Mouse (Mus musculus) megakaryocyte-erythroid progenitor cell, adult 5 weeks (primary cell): ENCODE measurements around the gene Rnaseh2c. TPM values are rescaled to one million over a fixed set of nuclear protein-coding genes. Genes with fewer than 3 reads are reported as not detected.

Experiments used
- polyA plus RNA-seq: library from polyadenylated mRNA; stranded (reverse); fragments of >175 nt; gene quantifications from 2 replicates; pipeline ENCODE4 v1.2.3, GENCODE M21; 2012

Gene Rnaseh2c
- 428 and 481 TPM in 2 replicates for polyA plus RNA-seq

DNA sequence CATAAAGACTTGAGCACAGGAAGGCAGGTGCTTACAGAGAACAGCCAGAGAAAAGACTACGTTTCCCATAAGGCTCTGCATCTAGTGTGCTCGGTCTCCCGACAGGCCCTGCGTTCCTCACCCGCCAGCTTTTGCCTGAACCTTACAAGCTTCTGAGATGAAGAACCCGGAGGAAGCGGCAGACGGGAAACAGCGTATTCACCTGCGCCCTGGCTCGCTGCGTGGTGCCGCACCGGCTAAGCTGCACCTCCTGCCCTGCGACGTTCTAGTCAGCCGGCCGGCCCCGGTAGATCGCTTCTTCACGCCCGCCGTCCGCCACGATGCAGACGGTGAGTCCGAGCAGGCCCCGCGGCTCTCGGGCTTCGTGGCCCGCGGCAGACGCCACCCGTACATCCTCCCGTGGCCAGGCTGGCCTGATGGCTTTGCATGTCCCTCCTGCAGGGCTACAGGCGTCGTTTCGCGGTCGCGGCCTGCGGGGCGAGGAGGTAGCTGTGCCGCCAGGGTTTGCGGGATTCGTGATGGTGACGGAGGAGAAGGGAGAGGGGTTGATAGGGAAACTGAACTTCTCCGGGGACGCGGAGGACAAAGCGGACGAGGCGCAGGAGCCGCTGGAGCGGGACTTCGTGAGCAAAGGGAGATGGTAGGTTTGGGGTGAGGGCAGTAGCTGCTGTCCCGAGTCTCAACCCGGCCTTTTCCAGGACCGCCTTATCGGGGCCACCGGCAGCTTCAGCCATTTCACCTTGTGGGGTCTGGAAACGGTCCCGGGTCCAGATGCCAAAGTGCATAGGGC, at the start of gene Rnaseh2c:
Rnaseh2c (plus strand) TSS at position 122 of the 790 bp plus-strand sequence.

DNA sequence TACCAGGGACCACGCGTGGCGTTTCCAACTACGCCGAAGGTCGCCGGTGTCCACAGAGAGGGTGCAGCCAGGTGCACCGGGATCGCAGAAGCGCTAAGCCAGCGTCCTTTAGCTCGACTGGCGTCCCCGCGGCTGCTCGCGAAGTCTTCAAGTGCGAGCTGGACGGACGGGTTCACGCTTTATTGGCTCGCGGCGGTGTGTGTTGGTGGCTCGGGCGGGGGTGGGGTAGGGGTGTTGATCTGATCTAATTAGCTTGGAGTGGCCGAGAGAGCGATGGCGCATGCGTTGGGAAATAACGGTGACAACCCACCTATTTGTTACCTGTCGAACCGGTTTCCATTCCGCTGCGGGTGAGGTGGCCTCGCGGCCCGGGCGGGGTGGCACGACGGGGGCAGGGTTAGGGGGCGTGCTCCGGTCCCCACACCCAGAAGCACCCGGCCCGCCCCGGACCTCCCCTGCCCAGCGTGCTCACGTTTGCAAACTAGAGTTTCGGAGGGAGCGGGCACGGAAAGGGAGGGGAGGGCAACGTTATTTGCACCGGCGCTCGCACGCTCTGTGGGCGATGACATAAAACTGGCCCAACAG, 41.1 kb upstream of the Rnaseh2c start, which contains the start of gene Ovol1:
Ovol1 (minus strand) TSS at position 190 of the 585 bp plus-strand sequence.

DNA sequence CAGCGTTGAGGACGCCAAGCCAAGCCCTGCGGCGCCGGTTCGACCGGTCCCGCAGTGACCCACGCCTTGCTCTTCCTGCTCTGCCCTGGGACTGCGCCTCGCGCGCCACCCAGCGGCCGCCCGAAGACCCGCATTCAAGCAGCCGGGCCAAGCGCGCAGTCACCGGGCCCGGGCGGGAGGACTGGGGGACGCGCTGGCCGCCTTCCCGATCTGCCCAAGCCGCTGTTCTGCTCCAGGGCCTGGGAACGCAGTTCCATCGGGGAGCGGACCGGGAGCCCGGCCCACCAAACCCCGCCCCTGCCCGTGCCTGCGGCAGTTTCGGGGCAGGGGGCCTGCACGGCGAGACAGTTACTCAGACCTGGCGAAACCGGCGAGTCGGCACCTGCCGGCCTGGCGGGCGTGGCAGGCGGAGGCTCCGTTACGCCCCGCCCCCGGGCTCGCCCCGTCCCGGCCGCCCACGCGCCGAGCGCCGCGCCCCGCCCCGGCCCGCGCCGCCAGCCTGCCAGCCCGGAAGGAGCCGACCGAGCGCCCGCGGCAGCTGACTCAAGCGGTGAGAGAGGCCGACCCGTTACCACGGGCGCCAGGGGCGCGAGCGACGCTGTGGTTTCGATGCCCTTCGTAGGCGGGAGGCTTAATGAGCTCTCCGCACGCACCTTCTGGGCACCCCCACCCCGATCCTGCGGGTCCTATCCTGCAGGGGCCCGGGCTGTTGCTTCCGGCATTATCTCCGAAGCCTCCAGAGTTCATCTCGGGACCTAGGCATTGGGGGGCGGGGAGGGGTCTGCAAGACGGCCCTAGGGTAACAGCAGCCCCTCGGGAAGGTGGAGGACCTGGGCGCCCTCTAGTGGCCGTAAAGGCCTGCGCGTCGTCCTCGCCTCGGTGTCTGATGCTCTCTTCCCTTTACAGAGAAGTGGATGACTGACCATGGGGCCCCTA, 33.9 kb upstream of the Rnaseh2c start, which contains the start of gene Ap5b1:
Ap5b1 (plus strand) TSS at position 492 of the 936 bp plus-strand sequence.

DNA sequence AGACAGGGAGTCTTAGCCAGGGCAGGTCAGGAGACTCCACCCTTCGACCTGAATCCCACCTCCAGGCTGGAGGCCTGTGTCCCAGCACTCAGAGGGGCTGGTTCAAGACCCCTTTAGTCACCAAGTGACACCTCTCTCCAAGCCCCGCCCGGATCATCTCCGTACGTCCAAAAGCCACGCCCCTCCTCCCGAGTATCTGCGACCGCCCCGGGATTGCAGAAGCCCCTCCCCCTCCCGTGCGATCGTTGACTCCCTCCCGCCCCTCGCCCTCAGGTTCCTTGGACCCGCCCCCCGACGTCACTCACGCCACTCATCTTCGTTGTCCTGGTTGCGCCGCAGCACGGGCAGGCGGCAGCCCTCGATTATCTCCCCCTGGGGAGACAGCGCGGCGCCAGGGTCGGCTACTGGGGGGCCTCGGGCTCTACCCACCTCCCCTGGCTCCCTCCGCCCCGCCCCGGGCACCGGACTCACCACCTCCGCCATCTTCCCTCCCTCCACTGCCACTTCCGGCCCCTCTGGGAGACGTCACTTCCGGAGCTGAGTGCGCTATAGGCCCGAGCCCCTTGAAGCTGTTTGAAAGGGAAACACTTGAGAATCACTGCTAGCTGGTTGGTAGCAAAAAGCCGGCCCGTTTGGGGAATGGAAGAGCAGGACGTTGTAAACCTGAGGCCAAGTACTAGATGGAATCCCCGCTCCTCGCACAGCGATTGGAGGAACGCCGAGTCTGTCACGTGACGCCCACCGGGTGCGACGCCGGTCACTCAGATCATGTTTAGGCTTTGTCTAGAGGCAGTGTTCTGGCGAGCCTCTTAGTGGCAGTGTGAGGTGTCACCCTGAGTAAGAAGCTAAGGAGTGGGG, 8.1 kb downstream of the Rnaseh2c start, which contains the start of gene Kat5:
Kat5 (minus strand) TSS at position 691 of the 858 bp plus-strand sequence.

DNA sequence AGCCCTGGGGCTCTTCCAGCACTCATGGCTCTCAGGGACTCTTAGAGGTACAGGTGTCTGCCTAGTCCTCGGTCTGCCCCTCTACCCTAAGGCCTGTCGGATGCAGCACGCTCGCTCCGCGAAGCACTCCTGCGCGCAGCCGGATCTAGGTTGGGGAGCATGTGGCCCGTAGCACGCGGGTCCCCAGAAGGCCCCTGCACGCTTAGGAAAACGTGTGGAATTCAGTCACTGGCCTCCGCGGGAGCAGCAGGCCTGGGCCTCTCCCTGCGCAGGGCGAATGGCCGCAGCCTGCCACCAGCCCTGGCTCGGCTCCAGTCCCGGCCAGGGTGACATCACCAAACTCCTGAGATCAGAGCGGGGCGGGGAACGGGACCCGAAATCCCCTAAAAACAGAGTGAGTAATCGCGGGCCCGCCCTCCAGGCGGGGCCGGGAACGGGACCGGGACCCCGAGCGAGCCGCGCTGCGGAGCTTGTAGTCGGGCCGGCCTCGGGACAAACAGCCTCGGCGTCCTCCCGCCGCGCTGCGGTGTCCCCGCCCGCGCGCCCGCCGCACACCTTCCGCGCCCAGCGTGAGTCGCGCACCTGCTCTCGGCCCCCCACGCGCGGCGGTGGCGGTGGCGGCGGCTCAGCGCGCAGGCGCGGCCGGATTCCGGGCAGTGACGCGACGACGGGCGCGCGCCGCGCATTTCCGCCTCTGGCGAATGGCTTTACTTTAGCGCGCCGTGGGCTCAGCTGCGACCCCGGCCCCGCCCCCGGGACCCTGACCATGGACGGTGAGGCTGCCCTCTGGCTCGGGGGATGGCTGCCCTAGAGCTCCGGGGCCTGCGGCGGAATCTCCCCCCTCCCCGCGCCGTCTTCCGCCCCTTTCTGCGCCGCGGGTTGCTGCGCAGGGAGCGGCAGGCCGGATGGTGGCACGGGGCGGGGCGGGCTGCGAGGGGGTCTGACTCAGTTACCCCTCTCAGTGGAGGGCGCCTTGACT, 35.7 kb downstream of the Rnaseh2c start, which contains the start of gene Rela:
Rela (plus strand) TSS at position 415 of the 979 bp plus-strand sequence.

Other genes with a start within 250 kb of the Rnaseh2c start
- 80.0 and 86.0 TPM in 2 replicates for gene Eif1ad, start 235.1 kb upstream of the Rnaseh2c start, polyA plus RNA-seq
- gene Banf1, start 234.7 kb upstream of the Rnaseh2c start, polyA plus RNA-seq: 239 and 280 TPM in 2 replicates
- 170 and 280 TPM in 2 replicates for gene Sart1, start 213.2 kb upstream of the Rnaseh2c start, polyA plus RNA-seq
- gene Tsga10ip, start 199.3 kb upstream of the Rnaseh2c start, polyA plus RNA-seq: 0.61 and 1.2 TPM in 2 replicates
- 476 and 605 TPM in 2 replicates for gene Drap1, start 176.9 kb upstream of the Rnaseh2c start, polyA plus RNA-seq
- 69.9 and 80.4 TPM in 2 replicates for gene AI837181, start 176.7 kb upstream of the Rnaseh2c start, polyA plus RNA-seq
- 24.1 and 26.4 TPM in 2 replicates for gene Fosl1, start 154.3 kb upstream of the Rnaseh2c start, polyA plus RNA-seq
- 11.6 and 13.9 TPM in 2 replicates for gene Ccdc85b, start 144.0 kb upstream of the Rnaseh2c start, polyA plus RNA-seq
- 133 and 139 TPM in 2 replicates for gene Fibp, start 141.3 kb upstream of the Rnaseh2c start, polyA plus RNA-seq
- 0.66 and 0.91 TPM in 2 replicates for gene Ctsw, start 133.4 kb upstream of the Rnaseh2c start, polyA plus RNA-seq
- gene Efemp2, start 127.9 kb upstream of the Rnaseh2c start, polyA plus RNA-seq: 0.29 and 0.65 TPM in 2 replicates
- 35.9 and 39.4 TPM in 2 replicates for gene Mus81, start 113.5 kb upstream of the Rnaseh2c start, polyA plus RNA-seq
- gene Cfl1, start 111.4 kb upstream of the Rnaseh2c start, polyA plus RNA-seq: 937 and 1,300 TPM in 2 replicates
- 0.09 and 0.13 TPM in 2 replicates for gene 1700020D05Rik, start 98.1 kb upstream of the Rnaseh2c start, polyA plus RNA-seq
- gene Snx32, start 91.3 kb upstream of the Rnaseh2c start, polyA plus RNA-seq: 1.4 and 1.8 TPM in 2 replicates
- gene Ovol1, start 41.2 kb upstream of the Rnaseh2c start, polyA plus RNA-seq: 0.15 and 0.43 TPM in 2 replicates
- gene Ap5b1, start 33.8 kb upstream of the Rnaseh2c start, polyA plus RNA-seq: 13.8 and 24.3 TPM in 2 replicates
- 72.7 and 88.5 TPM in 2 replicates for gene Kat5, start 8.4 kb downstream of the Rnaseh2c start, polyA plus RNA-seq
- 186 and 217 TPM in 2 replicates for gene Rela, start 35.6 kb downstream of the Rnaseh2c start, polyA plus RNA-seq
- gene Sipa1, start 61.8 kb downstream of the Rnaseh2c start, polyA plus RNA-seq: 234 and 255 TPM in 2 replicates
- gene Map3k11, start 86.9 kb downstream of the Rnaseh2c start, polyA plus RNA-seq: 229 and 246 TPM in 2 replicates
- gene Pcnx3, start 87.0 kb downstream of the Rnaseh2c start, polyA plus RNA-seq: 233 and 270 TPM in 2 replicates
- 0.37 and 0.54 TPM in 2 replicates for gene Kcnk7, start 102.5 kb downstream of the Rnaseh2c start, polyA plus RNA-seq
- 87.7 and 93.6 TPM in 2 replicates for gene Ehbp1l1, start 124.4 kb downstream of the Rnaseh2c start, polyA plus RNA-seq
- 138 and 143 TPM in 2 replicates for gene Fam89b, start 127.8 kb downstream of the Rnaseh2c start, polyA plus RNA-seq
- gene Ltbp3, start 139.0 kb downstream of the Rnaseh2c start, polyA plus RNA-seq: 47.2 and 67.1 TPM in 2 replicates
- gene Scyl1, start 169.5 kb downstream of the Rnaseh2c start, polyA plus RNA-seq: 78.1 and 93.1 TPM in 2 replicates